Mouse (Mus musculus) WW6 (cell line): ENCODE measurements around the gene Fip1l1.
A peak's percentile ranks its signal among the peaks of the same experiment; 100 is the strongest.

ENCODE experiments used
- DNase-seq: peaks from one replicate; pipeline ENCODE4 v3.0.0-alpha.2; 2013; ENCODE audit warnings: low read depth, low spot score

Fip1l1 gene

GRCm38 (mm10) chr5:74535240-74536021, at the start of gene Fip1l1:
Gene Fip1l1 (plus strand): TSS chr5:74535449.
- peak; percentile 92 for DNase-seq

GRCm38 (mm10) chr5:74492705-74493104, 42.5 kb upstream of the Fip1l1 start:
- no peak for DNase-seq

- DNase-seq: no peak
Measured at GRCm38 (mm10) chr5:74511686-74512085, 23.6 kb upstream of the Fip1l1 start.

GRCm38 (mm10) chr5:74527025-74527424, 8.2 kb upstream of the Fip1l1 start:
- no peak for DNase-seq

GRCm38 (mm10) chr5:74530785-74531184, 4.5 kb upstream of the Fip1l1 start:
- no peak for DNase-seq

GRCm38 (mm10) chr5:74531630-74532280, 3.5 kb upstream of the Fip1l1 start, which contains the start of gene Scfd2:
Gene Scfd2 (minus strand): TSS chr5:74531759.
- DNase-seq: peak; percentile 86

- no peak for DNase-seq
Measured at GRCm38 (mm10) chr5:74536180-74536947, 1.1 kb downstream of the Fip1l1 start.

GRCm38 (mm10) chr5:74545606-74546005, 10.4 kb downstream of the Fip1l1 start:
- no peak for DNase-seq

- no peak for DNase-seq
Measured at GRCm38 (mm10) chr5:74549566-74549965, 14.3 kb downstream of the Fip1l1 start.

- DNase-seq: no peak
Measured at GRCm38 (mm10) chr5:74561151-74561550, 25.9 kb downstream of the Fip1l1 start.

GRCm38 (mm10) chr5:74571767-74572166, 36.5 kb downstream of the Fip1l1 start:
- DNase-seq: no peak

- no peak for DNase-seq
Measured at GRCm38 (mm10) chr5:74589133-74589532, 53.9 kb downstream of the Fip1l1 start.

GRCm38 (mm10) chr5:74591413-74591812, 56.2 kb downstream of the Fip1l1 start:
- DNase-seq: no peak

GRCm38 (mm10) chr5:74593147-74593546, 57.9 kb downstream of the Fip1l1 start:
- DNase-seq: no peak

- no peak for DNase-seq
Measured at GRCm38 (mm10) chr5:74600010-74600409, 64.8 kb downstream of the Fip1l1 start.

- no peak for DNase-seq
Measured at GRCm38 (mm10) chr5:74601171-74601570, 65.9 kb downstream of the Fip1l1 start.

- no peak for DNase-seq
Measured at GRCm38 (mm10) chr5:74601965-74602364, 66.7 kb downstream of the Fip1l1 start.

- no peak for DNase-seq
Measured at GRCm38 (mm10) chr5:74602371-74602770, 67.1 kb downstream of the Fip1l1 start.

- no peak for DNase-seq
Measured at GRCm38 (mm10) chr5:74603306-74603705, 68.1 kb downstream of the Fip1l1 start.

GRCm38 (mm10) chr5:74606213-74606612, 71.0 kb downstream of the Fip1l1 start:
- DNase-seq: no peak

- DNase-seq: no peak
Measured at GRCm38 (mm10) chr5:74610511-74610910, 75.3 kb downstream of the Fip1l1 start.

GRCm38 (mm10) chr5:74612713-74613112, 77.5 kb downstream of the Fip1l1 start:
- no peak for DNase-seq
